Mouse (Mus musculus): ENCODE measurements around the gene Med10.

The Med10 gene

DNA sequence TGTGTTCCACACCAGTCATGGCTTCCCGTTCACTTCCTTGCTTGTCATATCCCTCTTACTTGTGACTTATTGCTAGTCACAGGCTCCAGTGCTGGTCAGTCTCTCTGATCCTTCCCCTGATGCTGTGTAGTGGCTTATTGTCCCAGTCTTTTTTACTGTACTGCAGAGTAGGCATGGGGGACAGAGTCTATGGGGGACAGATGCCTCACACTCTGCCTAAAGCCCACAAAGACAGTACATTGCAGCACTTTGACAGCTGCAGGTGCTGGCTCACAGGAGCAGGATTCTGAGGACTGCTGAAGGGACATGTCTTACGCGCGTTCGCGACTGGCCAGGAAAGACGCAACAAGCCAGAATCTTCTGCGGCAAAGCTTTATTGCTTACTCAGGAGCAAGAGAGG is 28.4 kb downstream of the Med10 start:
- DNase-seq (ENCODE audit: inconsistent ontology term) = no peak

GRCm38 (mm10) chr13:69832578-69832977 is 30.4 kb downstream of the Med10 start:
- no peak for DNase-seq (ENCODE audit: inconsistent ontology term)

DNA sequence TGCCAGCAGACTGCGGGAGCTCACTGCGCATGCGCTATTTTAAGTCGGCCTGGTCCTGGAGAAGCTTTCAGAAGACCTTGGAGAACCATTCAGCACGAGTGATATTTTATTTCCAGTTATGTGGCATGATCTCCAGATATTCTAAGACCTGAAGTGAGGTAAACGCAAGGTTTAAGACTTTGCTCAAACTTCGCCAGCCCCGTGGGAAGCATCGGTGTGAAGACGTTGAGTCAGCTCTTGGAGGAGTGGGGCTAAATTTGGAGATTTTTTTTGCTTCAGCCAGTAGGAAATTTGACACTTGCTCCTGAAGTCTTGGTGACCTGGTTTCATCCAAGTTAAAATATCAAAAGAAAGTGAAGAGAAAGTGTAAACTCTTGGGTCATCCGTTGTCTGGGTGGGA is 31.2 kb downstream of the Med10 start:
- no peak for DNase-seq (ENCODE audit: inconsistent ontology term)

DNA sequence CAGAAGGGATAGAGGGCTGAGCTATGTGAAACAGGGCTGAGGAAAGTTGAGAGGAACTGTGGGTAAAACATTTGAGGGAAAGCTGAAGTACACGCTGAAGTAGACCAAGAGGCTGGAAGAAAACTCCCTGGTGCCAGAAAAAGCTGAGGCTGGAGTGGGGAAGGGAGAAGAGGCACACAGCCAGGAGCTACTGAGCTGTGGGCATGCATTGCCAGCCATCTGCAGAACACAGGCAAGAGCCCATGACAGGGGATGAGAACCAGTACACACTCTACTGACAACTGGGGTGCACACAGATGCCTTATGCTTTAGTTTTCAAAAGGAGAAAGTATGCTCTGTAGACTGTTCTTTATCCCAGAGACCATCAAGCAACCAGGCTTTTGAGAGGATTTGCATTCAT is 43.4 kb downstream of the Med10 start:
- no peak for DNase-seq (ENCODE audit: inconsistent ontology term)

DNA sequence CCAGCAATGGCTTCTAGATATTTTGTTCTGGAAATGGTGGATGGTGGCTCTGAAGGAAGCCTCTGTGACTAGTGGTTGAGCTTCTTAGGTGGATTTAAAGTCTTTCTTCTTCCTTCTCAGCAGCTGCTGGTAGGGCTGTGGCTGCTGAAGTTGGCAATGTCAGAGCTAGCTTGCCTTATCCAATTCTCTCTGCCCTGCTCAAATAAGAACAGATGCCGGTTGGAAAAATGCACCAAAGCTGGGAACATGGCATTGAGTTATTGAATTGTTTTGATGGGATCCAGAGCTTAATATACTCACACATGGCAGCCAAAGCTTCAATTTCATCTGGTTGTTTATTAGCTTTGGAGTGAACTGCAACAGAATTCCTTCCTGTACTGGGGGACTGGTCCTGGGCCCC is 47.4 kb downstream of the Med10 start:
- DNase-seq (ENCODE audit: inconsistent ontology term) = no peak

GRCm38 (mm10) chr13:69852313-69852712 is 50.1 kb downstream of the Med10 start:
- DNase-seq (ENCODE audit: inconsistent ontology term) = no peak

DNA sequence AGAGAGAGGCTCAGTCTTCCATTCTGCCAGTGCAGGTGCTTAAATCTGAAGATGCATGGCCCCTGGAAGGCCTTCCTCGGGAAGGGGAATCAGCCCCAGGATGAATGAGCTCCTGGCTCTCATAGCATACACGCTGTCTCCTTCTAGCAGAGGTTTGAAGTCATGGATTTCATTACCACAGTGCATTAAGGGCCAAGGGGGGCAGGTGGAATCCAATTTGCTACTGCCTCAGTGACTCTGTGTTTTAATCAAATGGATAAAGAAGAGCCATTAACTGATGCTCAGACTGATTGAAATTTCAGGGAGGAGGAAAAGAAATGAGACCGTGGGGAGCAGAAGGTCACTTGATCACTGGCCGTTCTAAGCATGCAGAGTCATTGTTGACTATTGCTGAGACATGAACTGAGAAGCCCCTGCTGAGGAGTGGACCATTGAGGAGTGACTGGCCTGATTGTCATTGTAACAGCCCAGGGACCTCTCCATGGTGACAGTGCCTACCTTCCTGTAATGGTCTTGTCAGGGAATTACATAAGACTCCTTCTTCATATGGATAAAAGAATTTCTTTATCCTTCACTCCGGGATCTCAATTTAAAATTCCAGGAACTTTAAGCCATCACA is 51.3 kb downstream of the Med10 start:
- DNase-seq (ENCODE audit: inconsistent ontology term) = no peak

- no peak for DNase-seq (ENCODE audit: inconsistent ontology term)
These were observed 53.7 kb downstream of the Med10 start for GRCm38 (mm10) chr13:69855941-69856340.

DNA sequence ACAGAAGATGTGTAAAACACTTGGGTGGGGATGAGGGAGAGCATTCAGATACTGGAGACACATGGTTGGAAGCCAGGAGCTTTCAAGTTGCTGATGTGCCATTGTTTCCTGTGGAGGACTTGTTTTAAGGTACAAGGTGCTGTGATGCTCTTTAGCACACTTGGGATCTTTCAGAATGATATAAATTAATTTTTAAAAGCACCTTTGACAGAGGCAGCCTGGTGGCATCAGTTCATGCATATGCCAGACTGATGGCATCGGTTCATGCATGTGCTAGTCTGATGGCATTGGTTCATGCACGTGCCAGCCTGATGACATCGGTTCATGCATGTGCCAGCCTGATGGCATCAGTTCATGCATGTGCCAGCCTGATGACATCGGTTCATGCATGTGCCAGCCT is 60.1 kb downstream of the Med10 start:
- no peak for DNase-seq (ENCODE audit: inconsistent ontology term)

GRCm38 (mm10) chr13:69864911-69865310 is 62.7 kb downstream of the Med10 start:
- no peak for DNase-seq (ENCODE audit: inconsistent ontology term)
